Mouse (Mus musculus): ENCODE data around the gene Slc5a10. TPM values are rescaled to one million over a fixed set of nuclear protein-coding genes. Genes with fewer than 3 reads are reported as not detected.
A peak's percentile ranks its signal among the peaks of the same experiment; 100 is the strongest.

The Slc5a10 gene
- polyA plus RNA-seq, 1 experiment from 2014 or later = 0.13 TPM

DNA sequence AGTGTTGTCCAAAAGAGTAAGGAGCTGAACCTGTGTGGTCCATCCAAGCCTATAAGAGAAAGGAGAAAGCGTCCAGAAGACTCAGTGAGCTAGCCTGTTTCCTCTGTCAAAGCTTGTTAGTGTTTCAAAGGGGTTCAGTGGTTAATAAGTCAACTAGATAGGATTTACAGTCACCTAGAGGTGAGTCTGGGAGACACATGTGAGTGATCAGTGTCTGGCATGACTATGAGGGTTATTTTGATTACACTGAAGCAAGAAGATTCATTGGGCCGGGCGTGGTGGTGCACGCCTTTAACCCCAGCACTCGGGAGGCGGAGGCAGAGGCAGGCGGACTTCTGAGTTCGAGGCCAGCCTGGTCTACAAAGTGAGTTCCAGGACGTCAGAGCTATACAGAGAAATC is 25.2 kb upstream of the Slc5a10 start:
- Histone ChIP-seq H3K9me3 (ENCODE audit: control insufficient read depth) (no peaks in the 10 kb centered on the region), H3K4me1 (replicated peaks; ENCODE audit: control insufficient read depth, insufficient read depth, low read length) (no peaks in the 10 kb centered on the region), H3K27ac (ENCODE audit: low read depth, low read length) (no peak overlapping the region), H3K36me3 (ENCODE audit: control insufficient read depth, insufficient read depth) (peaks cover 57% of the 10 kb centered on the region), H3K27me3 (replicated peaks; ENCODE audit: control insufficient read depth, insufficient read depth, low read length) (no peaks in the 10 kb centered on the region), H3K4me2 (replicated peaks; ENCODE audit: low read depth) (no peak overlapping the region), H3K9ac (ENCODE audit: low read depth, low read length) (no peak overlapping the region), H3K4me3 (ENCODE audit: low read depth, low read length) (no peak overlapping the region)
- WGBS = 84% methylated on average over 9 of the region's 9 CpGs
- no peak for TF ChIP-seq CTCF (IDR thresholded peaks at IDR 0.05; ENCODE audit: low read depth)
- ATAC-seq = no peak

DNA sequence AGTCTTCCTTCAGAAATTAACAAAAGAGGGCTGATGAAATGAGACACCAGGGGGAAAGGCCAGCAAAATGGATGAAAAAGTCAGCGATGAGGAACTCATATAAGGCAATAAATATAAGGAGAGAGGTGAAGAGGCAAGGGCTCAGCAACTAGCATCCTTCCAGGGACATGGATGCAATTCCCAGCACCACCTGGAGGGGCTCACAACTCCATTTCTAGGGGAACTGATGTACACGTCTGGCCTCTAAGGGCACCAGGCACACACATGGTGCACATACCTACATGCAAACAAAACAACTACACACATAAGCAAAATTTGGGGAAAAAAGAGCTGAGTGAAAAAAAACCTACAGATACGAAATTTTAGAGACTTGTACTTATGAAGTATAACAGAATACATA is 23.8 kb upstream of the Slc5a10 start:
- WGBS = 66% methylated on average over 3 of the region's 3 CpGs
- Histone ChIP-seq H3K4me1 (replicated peaks; ENCODE audit: control insufficient read depth, insufficient read depth, low read length) (no peaks in the 10 kb centered on the region), H3K9ac (ENCODE audit: low read depth, low read length) (no peak overlapping the region), H3K36me3 (ENCODE audit: control insufficient read depth, insufficient read depth) (peaks cover 57% of the 10 kb centered on the region), H3K27me3 (replicated peaks; ENCODE audit: control insufficient read depth, insufficient read depth, low read length) (no peaks in the 10 kb centered on the region), H3K9me3 (ENCODE audit: control insufficient read depth) (no peaks in the 10 kb centered on the region), H3K27ac (ENCODE audit: low read depth, low read length) (no peak overlapping the region), H3K4me3 (ENCODE audit: low read depth, low read length) (no peak overlapping the region), H3K4me2 (replicated peaks; ENCODE audit: low read depth) (no peak overlapping the region)
- ATAC-seq = no peak
- peak; percentile 49 for TF ChIP-seq CTCF (IDR thresholded peaks at IDR 0.05; ENCODE audit: low read depth)

DNA sequence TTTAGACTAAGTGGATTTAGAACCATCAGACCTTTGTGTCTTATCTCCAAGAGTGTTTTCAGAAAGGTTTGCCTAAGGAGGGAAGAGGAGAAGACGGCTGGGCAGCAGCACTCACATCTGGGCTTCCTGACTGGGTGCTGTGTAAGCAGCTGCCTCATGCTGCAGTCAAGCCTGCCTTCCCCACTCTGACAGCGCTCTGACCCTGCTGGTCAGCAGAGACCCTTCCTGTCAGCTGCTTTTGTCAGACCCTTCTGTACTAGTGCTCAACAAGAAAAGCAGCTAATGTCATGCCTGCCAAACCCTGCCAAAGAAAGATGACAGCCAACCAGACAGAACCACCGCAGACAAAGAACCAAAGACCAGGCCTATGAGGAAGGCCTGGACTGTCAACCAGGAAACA is 23.1 kb upstream of the Slc5a10 start:
- no peak for TF ChIP-seq CTCF (IDR thresholded peaks at IDR 0.05; ENCODE audit: low read depth)
- H3K9me3 ChIP-seq (ENCODE audit: control insufficient read depth) = no peaks in the 10 kb centered on the region
- no peaks in the 10 kb centered on the region for H3K4me1 ChIP-seq (replicated peaks; ENCODE audit: control insufficient read depth, insufficient read depth, low read length)
- no peak overlapping the region for H3K4me3 ChIP-seq (ENCODE audit: low read depth, low read length)
- no peak overlapping the region for H3K9ac ChIP-seq (ENCODE audit: low read depth, low read length)
- H3K27ac ChIP-seq (ENCODE audit: low read depth, low read length) = no peak overlapping the region
- 88% methylated on average over 3 of the region's 3 CpGs for WGBS
- ATAC-seq = no peak
- peaks cover 59% of the 10 kb centered on the region for H3K36me3 ChIP-seq (ENCODE audit: control insufficient read depth, insufficient read depth)
- no peak overlapping the region for H3K4me2 ChIP-seq (replicated peaks; ENCODE audit: low read depth)
- H3K27me3 ChIP-seq (replicated peaks; ENCODE audit: control insufficient read depth, insufficient read depth, low read length) = no peaks in the 10 kb centered on the region

DNA sequence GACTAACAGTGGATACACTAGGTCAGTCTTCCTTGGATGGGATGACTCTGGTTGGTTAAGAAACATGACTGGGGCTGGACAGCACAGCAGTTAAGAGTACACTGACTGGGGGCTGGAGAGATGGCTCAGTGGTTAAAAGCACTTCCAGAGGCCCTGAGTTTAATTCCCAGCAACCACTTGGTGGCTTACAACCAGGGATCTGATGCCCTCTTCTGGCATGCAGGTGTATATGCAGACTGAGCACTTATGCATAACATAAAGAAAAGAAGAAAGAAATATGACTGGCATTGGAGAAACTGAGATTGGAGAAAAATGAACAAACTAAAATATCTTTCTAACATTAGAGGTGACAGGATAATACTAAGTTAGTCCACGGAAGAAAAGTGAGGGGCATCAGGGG is 19.9 kb upstream of the Slc5a10 start:
- no peak for ATAC-seq
- H3K4me1 ChIP-seq (replicated peaks; ENCODE audit: control insufficient read depth, insufficient read depth, low read length) = no peaks in the 10 kb centered on the region
- no peaks in the 10 kb centered on the region for H3K9me3 ChIP-seq (ENCODE audit: control insufficient read depth)
- H3K27ac ChIP-seq (ENCODE audit: low read depth, low read length) = no peak overlapping the region
- no peaks in the 10 kb centered on the region for H3K27me3 ChIP-seq (replicated peaks; ENCODE audit: control insufficient read depth, insufficient read depth, low read length)
- 96% methylated on average over 1 of the region's 1 CpGs for WGBS
- H3K4me3 ChIP-seq (ENCODE audit: low read depth, low read length) = no peak overlapping the region
- peaks cover 73% of the 10 kb centered on the region for H3K36me3 ChIP-seq (ENCODE audit: control insufficient read depth, insufficient read depth)
- no peak overlapping the region for H3K9ac ChIP-seq (ENCODE audit: low read depth, low read length)
- peak; percentile 35 for TF ChIP-seq CTCF (IDR thresholded peaks at IDR 0.05; ENCODE audit: low read depth)
- H3K4me2 ChIP-seq (replicated peaks; ENCODE audit: low read depth) = no peak overlapping the region

DNA sequence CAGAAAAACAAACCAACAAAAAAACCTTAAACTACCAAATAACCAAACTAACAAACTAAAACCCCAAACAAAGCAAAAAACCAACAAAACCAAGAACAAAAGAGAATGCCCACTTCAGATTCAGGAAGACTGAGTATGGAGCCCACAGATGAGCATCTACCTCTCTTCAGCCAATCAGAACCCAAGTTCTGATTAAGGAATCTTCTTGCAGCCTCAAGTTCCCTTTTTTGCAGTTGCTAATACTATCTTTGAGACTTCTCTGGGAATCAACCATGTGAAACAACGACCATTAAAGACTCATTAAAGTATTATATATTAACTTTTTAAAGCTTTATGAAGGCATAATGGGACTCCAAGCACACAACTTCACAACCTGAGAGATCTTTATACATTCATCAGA is 16.7 kb upstream of the Slc5a10 start:
- H3K9me3 ChIP-seq (ENCODE audit: control insufficient read depth) = no peaks in the 10 kb centered on the region
- no peak overlapping the region for H3K4me2 ChIP-seq (replicated peaks; ENCODE audit: low read depth)
- no peaks in the 10 kb centered on the region for H3K27me3 ChIP-seq (replicated peaks; ENCODE audit: control insufficient read depth, insufficient read depth, low read length)
- 78% methylated on average over 1 of the region's 1 CpGs for WGBS
- ATAC-seq = no peak
- H3K9ac ChIP-seq (ENCODE audit: low read depth, low read length) = no peak overlapping the region
- no peak overlapping the region for H3K27ac ChIP-seq (ENCODE audit: low read depth, low read length)
- TF ChIP-seq CTCF (IDR thresholded peaks at IDR 0.05; ENCODE audit: low read depth) = no peak
- no peaks in the 10 kb centered on the region for H3K4me1 ChIP-seq (replicated peaks; ENCODE audit: control insufficient read depth, insufficient read depth, low read length)
- H3K4me3 ChIP-seq (ENCODE audit: low read depth, low read length) = no peak overlapping the region
- H3K36me3 ChIP-seq (ENCODE audit: control insufficient read depth, insufficient read depth) = peaks cover 84% of the 10 kb centered on the region

DNA sequence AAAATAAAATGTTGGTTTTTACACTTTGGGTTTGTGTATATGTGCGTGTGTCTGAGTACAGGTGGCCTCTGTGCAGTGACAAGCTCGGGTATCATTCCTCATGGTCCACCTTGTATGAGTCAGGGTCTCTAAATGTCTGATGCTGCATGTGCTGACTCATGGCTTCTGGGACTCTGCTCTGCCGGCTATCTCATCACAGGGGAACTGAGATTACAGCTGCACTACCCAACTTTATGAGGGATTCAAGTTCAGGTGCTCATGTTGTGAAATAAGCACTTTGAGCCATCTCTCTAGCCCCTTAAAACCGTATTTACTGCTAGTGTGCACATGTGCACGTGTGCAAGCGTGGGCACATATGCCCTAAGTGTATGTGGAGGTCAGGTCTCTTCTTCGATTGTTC is 12.0 kb upstream of the Slc5a10 start:
- WGBS = 53% methylated on average over 7 of the region's 7 CpGs
- H3K4me3 ChIP-seq (ENCODE audit: low read depth, low read length) = no peak overlapping the region
- no peaks in the 10 kb centered on the region for H3K27me3 ChIP-seq (replicated peaks; ENCODE audit: control insufficient read depth, insufficient read depth, low read length)
- peak overlapping the region; percentile 35; the same call in 1 of the 2 replicates for H3K27ac ChIP-seq (ENCODE audit: low read depth, low read length)
- no peak overlapping the region for H3K4me2 ChIP-seq (replicated peaks; ENCODE audit: low read depth)
- no peaks in the 10 kb centered on the region for H3K4me1 ChIP-seq (replicated peaks; ENCODE audit: control insufficient read depth, insufficient read depth, low read length)
- peaks cover 77% of the 10 kb centered on the region for H3K36me3 ChIP-seq (ENCODE audit: control insufficient read depth, insufficient read depth)
- no peaks in the 10 kb centered on the region for H3K9me3 ChIP-seq (ENCODE audit: control insufficient read depth)
- ATAC-seq = peak; percentile 81
- no peak for TF ChIP-seq CTCF (IDR thresholded peaks at IDR 0.05; ENCODE audit: low read depth)
- no peak overlapping the region for H3K9ac ChIP-seq (ENCODE audit: low read depth, low read length)

DNA sequence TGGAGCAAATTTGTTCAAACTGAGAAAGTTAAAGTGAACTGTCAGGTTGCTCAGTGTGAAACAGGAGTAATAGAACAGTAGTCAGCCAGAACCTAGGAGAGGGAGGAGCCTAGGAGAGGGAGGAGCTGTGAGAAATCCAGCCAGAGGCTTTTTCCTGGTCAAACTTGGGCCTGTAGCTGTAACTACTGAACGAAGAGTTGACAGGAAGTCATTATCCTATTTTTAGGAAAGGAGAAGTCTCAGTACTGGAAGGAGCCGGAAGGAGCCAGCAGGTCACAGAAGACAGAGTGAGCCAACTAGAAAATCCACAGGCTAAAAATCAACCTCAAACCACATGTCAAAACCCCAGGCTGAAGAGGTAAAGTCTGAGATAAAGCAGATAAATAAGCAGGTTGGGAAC is 7.4 kb upstream of the Slc5a10 start:
- TF ChIP-seq CTCF (IDR thresholded peaks at IDR 0.05; ENCODE audit: low read depth) = no peak
- ATAC-seq = no peak

More for the DNA sequence above, 7.4 kb upstream of the Slc5a10 start:
- WGBS = 55% methylated on average over 2 of the region's 2 CpGs
- Histone ChIP-seq H3K9ac (ENCODE audit: low read depth, low read length) (no peak overlapping the region), H3K4me3 (ENCODE audit: low read depth, low read length) (no peak overlapping the region), H3K4me2 (replicated peaks; ENCODE audit: low read depth) (no peak overlapping the region), H3K27me3 (replicated peaks; ENCODE audit: control insufficient read depth, insufficient read depth, low read length) (no peaks in the 10 kb centered on the region), H3K9me3 (ENCODE audit: control insufficient read depth) (no peaks in the 10 kb centered on the region), H3K36me3 (ENCODE audit: control insufficient read depth, insufficient read depth) (peaks cover 41% of the 10 kb centered on the region), H3K4me1 (replicated peaks; ENCODE audit: control insufficient read depth, insufficient read depth, low read length) (no peaks in the 10 kb centered on the region), H3K27ac (ENCODE audit: low read depth, low read length) (no peak overlapping the region)
